Mouse (Mus musculus) adrenal gland, postnatal 36 days (tissue): ENCODE measurements around the gene Nenf. TPM values are rescaled to one million over a fixed set of nuclear protein-coding genes. Genes with fewer than 3 reads are reported as not detected.

Experiments
- total RNA-seq, 2 experiments: library from RNA; stranded (reverse); gene quantifications; 2 replicates each; pipeline ENCODE4 v1.2.3; 2021

Nenf gene
- total RNA-seq, 2 experiments from 2014 or later: 86.6 to 103 TPM

Other genes starting within 250 kb of the Nenf start
- 1 to 10 TPM; 1.4 to 9.6 TPM for gene Batf3, start 220.3 kb downstream of the Nenf start, total RNA-seq
- gene Fam71a, start 153.4 kb downstream of the Nenf start, total RNA-seq: not detected
- gene Atf3, start 100.2 kb downstream of the Nenf start, total RNA-seq: 10 to 100 TPM in 1 of 2 experiments, 1 to 10 TPM in 1; 4.2 to 11.0 TPM
- gene Tmem206, start 7.7 kb upstream of the Nenf start, total RNA-seq: 1 to 10 TPM; 4.7 to 6.0 TPM
- 100 to 1,000 TPM; 192 to 197 TPM for gene Ppp2r5a, start 85.1 kb upstream of the Nenf start, total RNA-seq